Mouse (Mus musculus): Measurements from ENCODE around the gene Stkld1.

Gene Stkld1

GRCm38 (mm10) chr2:26915927-26916728 is 17.7 kb upstream of the Stkld1 start, which contains the start of the genes Surf2 and Surf1:
Surf2 (plus strand) TSS chr2:26916367.
Surf1 (minus strand) TSS chr2:26916530.
- peak; percentile 76 to 81 for DNase-seq (ENCODE audit: low spot score in 2 of 2)

GRCm38 (mm10) chr2:26916738-26917137 is 17.1 kb upstream of the Stkld1 start:
- no peak for DNase-seq (ENCODE audit: low spot score in 2 of 2)

GRCm38 (mm10) chr2:26919684-26920083 is 14.2 kb upstream of the Stkld1 start:
- no peak for DNase-seq (ENCODE audit: low spot score in 2 of 2)

- DNase-seq (ENCODE audit: low spot score in 2 of 2): no peak
Measured at GRCm38 (mm10) chr2:26920190-26920855, 13.5 kb upstream of the Stkld1 start.

GRCm38 (mm10) chr2:26921784-26922183 is 12.1 kb upstream of the Stkld1 start:
- DNase-seq (ENCODE audit: low spot score in 2 of 2): no peak

- no peak for DNase-seq (ENCODE audit: low spot score in 2 of 2)
Measured at GRCm38 (mm10) chr2:26927745-26928476, 5.9 kb upstream of the Stkld1 start.

- peak; percentile 60 to 73 for DNase-seq (ENCODE audit: low spot score in 2 of 2)
Measured at GRCm38 (mm10) chr2:26930390-26930789, 3.5 kb upstream of the Stkld1 start.

- peak; percentile 13 to 19 for DNase-seq (ENCODE audit: low spot score in 2 of 2)
Measured at GRCm38 (mm10) chr2:26932473-26933303, 1.2 kb upstream of the Stkld1 start.

- peak; percentile 33 to 59 for DNase-seq (ENCODE audit: low spot score in 2 of 2)
Measured at GRCm38 (mm10) chr2:26935286-26935685, 1.4 kb downstream of the Stkld1 start.

- DNase-seq (ENCODE audit: low spot score in 2 of 2): no peak
Measured at GRCm38 (mm10) chr2:26936425-26936824, 2.6 kb downstream of the Stkld1 start.

GRCm38 (mm10) chr2:26941539-26941938 is 7.7 kb downstream of the Stkld1 start:
- peak; percentile 43 to 53 for DNase-seq (ENCODE audit: low spot score in 2 of 2)

- no peak for DNase-seq (ENCODE audit: low spot score in 2 of 2)
Measured at GRCm38 (mm10) chr2:26943253-26943652, 9.4 kb downstream of the Stkld1 start.

GRCm38 (mm10) chr2:26950411-26950810 is 16.6 kb downstream of the Stkld1 start:
- DNase-seq (ENCODE audit: low spot score in 2 of 2): no peak

- no peak for DNase-seq (ENCODE audit: low spot score in 2 of 2)
Measured at GRCm38 (mm10) chr2:26951346-26951905, 17.6 kb downstream of the Stkld1 start.

- DNase-seq (ENCODE audit: low spot score in 2 of 2): no peak
Measured at GRCm38 (mm10) chr2:26952193-26952592, 18.3 kb downstream of the Stkld1 start.

- DNase-seq (ENCODE audit: low spot score in 2 of 2): no peak
Measured at GRCm38 (mm10) chr2:26952866-26953265, 19.0 kb downstream of the Stkld1 start.

- no peak for DNase-seq (ENCODE audit: low spot score in 2 of 2)
Measured at GRCm38 (mm10) chr2:26954735-26955395, 21.0 kb downstream of the Stkld1 start.

GRCm38 (mm10) chr2:26956811-26957487 is 23.1 kb downstream of the Stkld1 start:
- DNase-seq (ENCODE audit: low spot score in 2 of 2): no peak

GRCm38 (mm10) chr2:26957488-26957859 is 23.6 kb downstream of the Stkld1 start:
- DNase-seq (ENCODE audit: low spot score in 2 of 2): no peak

GRCm38 (mm10) chr2:26960756-26961155 is 26.9 kb downstream of the Stkld1 start:
- no peak for DNase-seq (ENCODE audit: low spot score in 2 of 2)

Measured in natural killer cell, adult 2 months (primary cell).